Mouse (Mus musculus) MEL (cell line): ENCODE data around the gene Cep104. TPM values are rescaled to one million over a fixed set of nuclear protein-coding genes. Genes with fewer than 3 reads are reported as not detected.

Source experiments
- DNase-seq: peaks from one replicate; pipeline ENCODE4 v3.0.0; 2011; ENCODE audit warnings: low read depth, low spot score
- H3K27ac ChIP-seq: 2 replicates; pipeline ENCODE4 v1.5.1; 2012; ENCODE audit warnings: low read depth, mild to moderate bottlenecking, control low read depth, low read length, moderate library complexity; ENCODE audit not compliant: control insufficient read depth
- H3K27me3 ChIP-seq, 2 experiments: fragments of 150-350 bp in 1 of 2; sonication (generic) in 1 of 2; 2 replicates each; pipeline ENCODE4 v1.6.1; 2012; ENCODE audit warnings: low read length in 2 of 2, mild to moderate bottlenecking in 2 of 2, improper control_type of control experiment in 1 of 2, moderate library complexity in 1 of 2; ENCODE audit not compliant: insufficient read depth in 2 of 2, control insufficient read depth in 1 of 2
- H3K36me3 ChIP-seq, 2 experiments: 2 replicates each; pipeline ENCODE4 v1.6.1; 2012 to 2014; ENCODE audit warnings: low read length in 2 of 2, improper control_type of control experiment in 1 of 2, inconsistent platforms in 1 of 2, mild to moderate bottlenecking in 1 of 2; ENCODE audit not compliant: insufficient read depth in 2 of 2, control insufficient read depth in 1 of 2
- H3K4me1 ChIP-seq, 2 experiments: fragments of 150-350 bp in 1 of 2; sonication (generic) in 1 of 2; 2 replicates each; pipeline ENCODE4 v1.6.1; 2012; ENCODE audit warnings: low read length in 2 of 2, improper control_type of control experiment in 1 of 2, mild to moderate bottlenecking in 1 of 2; ENCODE audit not compliant: insufficient read depth in 2 of 2, control insufficient read depth in 1 of 2
- H3K4me3 ChIP-seq, 2 experiments: fragments of 150-350 bp in 1 of 2; sonication (generic) in 1 of 2; 2 replicates each; pipeline ENCODE4 v1.5.1; 2012; ENCODE audit warnings: low read depth in 2 of 2, low read length in 2 of 2, mild to moderate bottlenecking in 2 of 2, moderate library complexity in 2 of 2, control low read depth in 1 of 2, improper control_type of control experiment in 1 of 2; ENCODE audit not compliant: control insufficient read depth in 1 of 2, insufficient read depth in 1 of 2
- H3K79me2 ChIP-seq: 2 replicates; pipeline ENCODE4 v1.6.1; 2012; ENCODE audit warnings: mild to moderate bottlenecking, low read length, moderate library complexity; ENCODE audit not compliant: control insufficient read depth, poor library complexity, insufficient read depth
- H3K9ac ChIP-seq: 2 replicates; pipeline ENCODE4 v1.6.1; 2012; ENCODE audit warnings: low read depth, mild to moderate bottlenecking, control low read depth, low read length, moderate library complexity; ENCODE audit not compliant: control insufficient read depth, poor library complexity, severe bottlenecking
- H3K9me3 ChIP-seq: fragments of 150-350 bp; sonication (generic); replicated peaks from 2 replicates; pipeline ENCODE4 v1.6.1; 2012; ENCODE audit warnings: mild to moderate bottlenecking, low read length, improper control_type of control experiment, moderate library complexity; ENCODE audit not compliant: insufficient read depth
- BHLHE40 ChIP-seq: IDR thresholded peaks from 2 replicates; pipeline ENCODE4 v1.6.1; 2012; ENCODE audit warnings: low read depth, mild to moderate bottlenecking, inconsistent platforms, low read length, improper control_type of control experiment, borderline replicate concordance
- CHD1 ChIP-seq: IDR thresholded peaks from 2 replicates; pipeline ENCODE4 v1.6.1; 2012; ENCODE audit warnings: low read depth, mild to moderate bottlenecking, inconsistent platforms, low read length, improper control_type of control experiment
- CHD2 ChIP-seq: IDR thresholded peaks from 2 replicates; pipeline ENCODE4 v1.6.1; 2011; ENCODE audit warnings: low read length, improper control_type of control experiment
- CTCF ChIP-seq, 3 experiments: IDR thresholded peaks in 2 of 3; conservative IDR thresholded peaks in 1 of 3; 2 replicates each; pipeline ENCODE4 v1.5.1; 2011 to 2012; ENCODE audit warnings: low read length in 3 of 3, low read depth in 2 of 3, mild to moderate bottlenecking in 2 of 3, improper control_type of control experiment in 1 of 3, inconsistent platforms in 1 of 3, mixed read lengths in 1 of 3, moderate library complexity in 1 of 3; ENCODE audit not compliant: control insufficient read depth in 1 of 3, insufficient read depth in 1 of 3, poor library complexity in 1 of 3, severe bottlenecking in 1 of 3
- ETS1 ChIP-seq: IDR thresholded peaks from 2 replicates; pipeline ENCODE4 v1.6.1; 2012; ENCODE audit warnings: low read depth, mild to moderate bottlenecking, inconsistent platforms, low read length, improper control_type of control experiment, moderate library complexity
- GABPA ChIP-seq: IDR thresholded peaks from 2 replicates; pipeline ENCODE4 v1.6.1; 2012; ENCODE audit warnings: low read depth, mild to moderate bottlenecking, inconsistent platforms, low read length, improper control_type of control experiment, moderate library complexity
- GATA1 ChIP-seq: IDR thresholded peaks from 2 replicates; pipeline ENCODE4 v1.6.1; 2011; ENCODE audit warnings: low read depth, low read length, improper control_type of control experiment
- KAT2A ChIP-seq: conservative IDR thresholded peaks from 2 replicates; pipeline ENCODE4 v1.6.1; 2012; ENCODE audit warnings: low read depth, low read length, improper control_type of control experiment, inconsistent platforms
- MAX ChIP-seq: IDR thresholded peaks from 2 replicates; pipeline ENCODE4 v1.6.1; 2011; ENCODE audit warnings: low read length, improper control_type of control experiment
- MAZ ChIP-seq: IDR thresholded peaks from 2 replicates; pipeline ENCODE4 v1.6.1; 2012; ENCODE audit warnings: low read depth, mild to moderate bottlenecking, inconsistent platforms, low read length, improper control_type of control experiment
- MEF2A ChIP-seq: IDR thresholded peaks from 2 replicates; pipeline ENCODE4 v1.6.1; 2014; ENCODE audit warnings: low read depth, mild to moderate bottlenecking, inconsistent platforms, low read length, improper control_type of control experiment; ENCODE audit not compliant: poor library complexity, insufficient replicate concordance, severe bottlenecking; ENCODE audit errors: extremely low read depth
- MXI1 ChIP-seq: IDR thresholded peaks from 2 replicates; pipeline ENCODE4 v1.6.1; 2011; ENCODE audit warnings: mild to moderate bottlenecking, low read depth, low read length, improper control_type of control experiment
- MYB ChIP-seq: IDR thresholded peaks from 2 replicates; pipeline ENCODE4 v1.6.1; 2011; ENCODE audit warnings: mild to moderate bottlenecking, low read depth, low read length, improper control_type of control experiment
- MYC ChIP-seq: IDR thresholded peaks from 2 replicates; pipeline ENCODE4 v1.6.1; 2011; ENCODE audit warnings: low read depth, mild to moderate bottlenecking, low read length, improper control_type of control experiment, moderate library complexity
- NRF1 ChIP-seq: IDR thresholded peaks from 2 replicates; pipeline ENCODE4 v1.6.1; 2014; ENCODE audit warnings: low read depth, mild to moderate bottlenecking, inconsistent platforms, low read length, improper control_type of control experiment, moderate library complexity; ENCODE audit not compliant: poor library complexity, insufficient read depth, severe bottlenecking
- POLR2A ChIP-seq, 2 experiments: IDR thresholded peaks; 2 replicates each; pipeline ENCODE4 v1.6.1; 2011 to 2012; ENCODE audit warnings: low read length in 2 of 2, mild to moderate bottlenecking in 2 of 2, control low read depth in 1 of 2, improper control_type of control experiment in 1 of 2, low read depth in 1 of 2, moderate library complexity in 1 of 2; ENCODE audit not compliant: control insufficient read depth in 1 of 2, insufficient read depth in 1 of 2, poor library complexity in 1 of 2
- POLR2AphosphoS2 ChIP-seq: IDR thresholded peaks from 2 replicates; pipeline ENCODE4 v1.6.1; 2011; ENCODE audit warnings: low read length, improper control_type of control experiment
- RAD21 ChIP-seq: IDR thresholded peaks from 2 replicates; pipeline ENCODE4 v1.6.1; 2011; ENCODE audit warnings: mild to moderate bottlenecking, low read depth, low read length, improper control_type of control experiment
- RCOR1 ChIP-seq: IDR thresholded peaks from 2 replicates; pipeline ENCODE4 v1.6.1; 2012; ENCODE audit warnings: low read depth, mild to moderate bottlenecking, inconsistent platforms, low read length, improper control_type of control experiment
- SIN3A ChIP-seq: IDR thresholded peaks from 2 replicates; pipeline ENCODE4 v1.6.1; 2012; ENCODE audit warnings: low read length, improper control_type of control experiment, inconsistent platforms
- SMC3 ChIP-seq: IDR thresholded peaks from 2 replicates; pipeline ENCODE4 v1.6.1; 2011; ENCODE audit warnings: low read depth, low read length, improper control_type of control experiment
- TBP ChIP-seq: IDR thresholded peaks from 2 replicates; pipeline ENCODE4 v1.8.0; 2011; ENCODE audit warnings: low read depth, low read length, improper control_type of control experiment
- TCF12 ChIP-seq: IDR thresholded peaks from 2 replicates; pipeline ENCODE4 v1.6.1; 2014; ENCODE audit warnings: low read depth, mild to moderate bottlenecking, inconsistent platforms, low read length, improper control_type of control experiment, moderate library complexity
- UBTF ChIP-seq: IDR thresholded peaks from 2 replicates; pipeline ENCODE4 v1.6.1; 2012; ENCODE audit warnings: low read depth, mild to moderate bottlenecking, inconsistent platforms, low read length, improper control_type of control experiment, moderate library complexity, borderline replicate concordance; ENCODE audit not compliant: insufficient read depth
- USF1 ChIP-seq: IDR thresholded peaks from 2 replicates; pipeline ENCODE4 v1.6.1; 2014; ENCODE audit warnings: low read depth, mild to moderate bottlenecking, inconsistent platforms, low read length, improper control_type of control experiment, moderate library complexity
- USF2 ChIP-seq, 2 experiments: IDR thresholded peaks; 2 replicates each; pipeline ENCODE4 v1.6.1; 2011 to 2012; ENCODE audit warnings: improper control_type of control experiment in 2 of 2, low read length in 2 of 2, borderline replicate concordance in 1 of 2, inconsistent platforms in 1 of 2, low read depth in 1 of 2, mild to moderate bottlenecking in 1 of 2; ENCODE audit not compliant: insufficient read depth in 1 of 2
- ZC3H11A ChIP-seq: IDR thresholded peaks from 2 replicates; pipeline ENCODE4 v1.6.1; 2012; ENCODE audit warnings: low read depth, mild to moderate bottlenecking, inconsistent platforms, low read length, improper control_type of control experiment
- ZKSCAN1 ChIP-seq: IDR thresholded peaks from 2 replicates; pipeline ENCODE4 v1.6.1; 2012; ENCODE audit warnings: low read depth, mild to moderate bottlenecking, inconsistent platforms, low read length, improper control_type of control experiment, moderate library complexity
- ZMIZ1 ChIP-seq: IDR thresholded peaks from 2 replicates; pipeline ENCODE4 v1.6.1; 2012; ENCODE audit warnings: low read depth, mild to moderate bottlenecking, inconsistent platforms, low read length, improper control_type of control experiment, moderate library complexity
- ZNF384 ChIP-seq: IDR thresholded peaks from 2 replicates; pipeline ENCODE4 v1.6.1; 2012; ENCODE audit warnings: low read depth, mild to moderate bottlenecking, inconsistent platforms, low read length, improper control_type of control experiment
- polyA plus RNA-seq, 2 experiments: library from polyadenylated mRNA; stranded (reverse) in 1 of 2; unstranded in 1 of 2; fragments of >175 nt in 1 of 2; fragments of >200 nt in 1 of 2; gene quantifications; 2 replicates each; pipeline versions ENCODE4 v1.2.1 to v1.2.4; 2012; ENCODE audit warnings: low replicate concordance in 2 of 2, low read depth in 1 of 2; ENCODE audit not compliant: insufficient read length in 2 of 2, insufficient read depth in 1 of 2, missing spikeins in 1 of 2
- total RNA-seq: library from RNA; depleted of rRNA; stranded (reverse); fragments of 300-350 nt; gene quantifications from 2 replicates; pipeline ENCODE4 v1.2.3, GENCODE M21; 2012

The Cep104 gene
- total and polyA plus RNA-seq, 3 experiments, result 8.5 to 19.9 TPM; not detected in 1

DNA sequence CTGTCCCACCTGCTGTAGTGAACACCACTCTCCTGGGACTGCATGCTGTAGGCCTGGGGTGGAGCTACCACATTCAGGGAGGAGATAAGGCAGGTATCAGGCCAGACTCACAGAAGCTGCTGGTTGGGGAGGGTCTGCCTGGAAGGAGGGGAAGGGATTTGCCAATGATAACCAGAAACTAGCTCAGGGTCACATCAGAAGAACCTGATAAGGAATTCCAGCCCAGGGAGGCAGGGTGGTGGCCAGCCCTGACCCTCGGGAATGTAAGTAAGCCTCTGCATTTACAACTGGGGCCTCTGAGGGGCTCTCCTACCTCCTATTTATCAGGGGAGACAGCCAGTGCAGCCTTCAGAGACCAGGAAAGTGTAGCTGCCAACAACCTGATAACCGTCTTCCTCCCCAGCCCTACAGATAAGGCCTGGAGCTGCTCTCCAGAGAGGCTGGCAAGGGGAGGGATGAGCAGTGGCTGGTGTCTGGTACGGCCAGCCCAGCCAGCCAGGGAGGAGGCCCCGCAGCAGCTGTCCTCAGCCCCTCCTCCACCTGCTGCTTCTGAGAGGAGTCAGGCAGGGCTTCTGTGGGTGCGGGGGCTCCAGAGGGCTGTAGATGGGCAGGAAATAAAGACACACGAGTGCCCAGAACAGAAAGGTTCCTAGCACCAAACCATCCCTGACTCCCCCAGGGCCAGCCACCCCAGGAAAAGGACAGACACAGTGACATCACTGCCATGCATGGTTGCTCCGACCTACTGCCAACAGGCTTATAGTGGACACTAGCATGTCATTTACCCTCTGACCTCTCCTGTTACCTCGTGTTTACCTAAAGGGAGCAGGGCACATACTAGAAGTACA is 49.0 kb downstream of the Cep104 start (continued):
- TF ChIP-seq MAX (no peak; the same call in 1 of the 2 replicates), ETS1 (peak; percentile 74; the same call in 1 of the 2 replicates), MYC (no peak), KAT2A (no peak), CHD1 (0 out of 2 replicates have a peak, but pooled peaks have one; percentile 32), TCF12 (peak; percentile 88), ZC3H11A (no peak), NRF1 (no peak), ZNF384 (no peak), SMC3 (no peak), TBP (no peak; the same call in 1 of the 2 replicates), POLR2A (IDR thresholded peaks at IDR 0.05; ENCODE audit: control insufficient read depth in 1 of 2, insufficient read depth in 1 of 2, low read depth in 1 of 2, low read length in 2 of 2, poor library complexity in 1 of 2) (peak; percentile 14 to 44; a peak in 2 of 4 replicates), MXI1 (no peak; the same call in 1 of the 2 replicates), USF1 (no peak), ZKSCAN1 (no peak), BHLHE40 (0 out of 2 replicates have a peak, but pooled peaks have one; percentile 29), MEF2A (no peak), POLR2AphosphoS2 (0 out of 2 replicates have a peak, but pooled peaks have one; percentile 43)

DNA sequence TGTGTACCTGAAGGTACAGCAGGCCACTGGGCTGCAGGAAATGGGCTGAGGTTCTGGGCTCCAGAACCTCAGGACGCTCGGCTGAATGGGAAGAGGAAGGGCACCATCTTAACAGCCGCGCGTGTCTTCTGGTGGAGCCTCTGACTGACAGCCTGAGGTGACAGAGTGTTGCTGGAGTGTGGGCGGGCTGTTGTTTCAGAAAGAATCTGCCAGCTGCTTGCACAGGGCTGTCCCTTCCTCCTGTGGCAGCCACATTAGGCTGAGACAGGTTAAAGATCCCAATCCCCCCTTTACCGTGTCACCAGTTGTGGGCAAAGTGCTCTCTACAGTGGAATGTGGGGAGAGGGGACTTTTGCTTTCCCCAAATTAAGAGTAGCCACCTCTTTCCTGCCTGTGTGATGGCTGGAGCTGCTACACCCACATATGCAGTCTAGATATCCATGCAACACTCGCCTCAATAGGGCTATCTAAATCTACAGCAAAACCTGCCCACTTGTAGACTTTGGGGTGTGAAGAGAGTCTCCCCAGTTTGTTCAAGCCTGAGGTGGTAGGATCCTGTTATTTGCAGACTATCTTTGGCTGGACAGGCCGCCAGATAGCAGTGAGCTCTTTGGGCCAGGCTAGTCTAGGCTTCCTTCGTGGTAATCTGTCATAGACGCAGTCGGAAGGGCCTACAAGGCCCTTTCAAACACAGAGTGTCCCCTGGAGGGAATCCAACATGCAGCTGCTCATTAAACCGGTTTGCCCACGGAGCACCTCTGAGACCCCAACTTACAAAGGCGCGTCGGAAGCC is 49.9 kb downstream of the Cep104 start:
- H3K27ac ChIP-seq, result peak overlapping the region; percentile 97
- H3K9me3 ChIP-seq, result no peaks in the 10 kb centered on the region
- H3K4me1 ChIP-seq, result peaks cover 0 to 13% of the 10 kb centered on the region in 2 experiments; a peak in 3 of 4 replicates
- no peaks in the 10 kb centered on the region for H3K27me3 ChIP-seq
- peaks cover 16% of the 10 kb centered on the region for H3K79me2 ChIP-seq
- peak overlapping the region; percentile 74 to 79 for H3K4me3 ChIP-seq
- peak overlapping the region; percentile 84 for H3K9ac ChIP-seq
- H3K36me3 ChIP-seq, result peaks cover 0 to 11% of the 10 kb centered on the region in 2 experiments
- peak; percentile 80 for DNase-seq
- TF ChIP-seq ZMIZ1 (no peak), RCOR1 (no peak), CHD1 (0 out of 2 replicates have a peak, but pooled peaks have one; percentile 51), ETS1 (peak; percentile 44), USF2 (IDR thresholded peaks at IDR 0.05; ENCODE audit: borderline replicate concordance in 1 of 2, insufficient read depth in 1 of 2, low read depth in 1 of 2, low read length in 2 of 2) (no peak), MAX (peak; percentile 68; the same call in 1 of the 2 replicates), CHD2 (no peak), CTCF (IDR thresholded peaks at IDR 0.05 in 2 of 3, conservative IDR thresholded peaks at IDR 0.05 in 1 of 3; ENCODE audit: control insufficient read depth in 1 of 3, insufficient read depth in 1 of 3, low read depth in 2 of 3, low read length in 3 of 3, poor library complexity in 1 of 3, severe bottlenecking in 1 of 3) (no peak), GATA1 (no peak), MAZ (no peak), MYC (no peak), SIN3A (peak; percentile 79), GABPA (no peak), RAD21 (no peak), MYB (no peak), MXI1 (peak; percentile 67), UBTF (no peak), NRF1 (no peak), KAT2A (no peak), ZKSCAN1 (no peak)
